Mouse (Mus musculus): Measurements from ENCODE around the gene Zmiz1.

- TF ChIP-seq CTCF (IDR thresholded peaks at IDR 0.05; ENCODE audit: low read depth, low read length), result no peak
- no peak for TF ChIP-seq GATA1 (IDR thresholded peaks at IDR 0.05; ENCODE audit: borderline replicate concordance, low read length)
- no peak for TF ChIP-seq POLR2AphosphoS5 (IDR thresholded peaks at IDR 0.05; ENCODE audit: insufficient replicate concordance, low read depth, low read length)
- TF ChIP-seq TAL1 (conservative IDR thresholded peaks at IDR 0.05; ENCODE audit: low read depth, low read length), result no peak
- no peak for TF ChIP-seq GATA2 (IDR thresholded peaks at IDR 0.05; ENCODE audit: borderline replicate concordance, low read depth, low read length)
Measured at GRCm38 (mm10) chr14:25593876-25594275, 134.9 kb downstream of the Zmiz1 start.

Measured in G1E (cell line).